Mouse (Mus musculus) spleen, adult 2 months (tissue): ENCODE measurements around the gene Ankfn1.

Experiments used
- CTCF ChIP-seq: fragments of 200-500 bp; IDR thresholded peaks from 2 replicates; pipeline ENCODE4 v1.5.1; 2011; ENCODE audit warnings: mild to moderate bottlenecking, inconsistent platforms; ENCODE audit not compliant: insufficient read depth, insufficient read length, insufficient replicate concordance; ENCODE audit errors: extremely low read depth
- POLR2A ChIP-seq: fragments of 200-500 bp; IDR thresholded peaks from 2 replicates; pipeline ENCODE4 v1.6.1; 2011; ENCODE audit warnings: low read depth, low read length, inconsistent platforms

DNA sequence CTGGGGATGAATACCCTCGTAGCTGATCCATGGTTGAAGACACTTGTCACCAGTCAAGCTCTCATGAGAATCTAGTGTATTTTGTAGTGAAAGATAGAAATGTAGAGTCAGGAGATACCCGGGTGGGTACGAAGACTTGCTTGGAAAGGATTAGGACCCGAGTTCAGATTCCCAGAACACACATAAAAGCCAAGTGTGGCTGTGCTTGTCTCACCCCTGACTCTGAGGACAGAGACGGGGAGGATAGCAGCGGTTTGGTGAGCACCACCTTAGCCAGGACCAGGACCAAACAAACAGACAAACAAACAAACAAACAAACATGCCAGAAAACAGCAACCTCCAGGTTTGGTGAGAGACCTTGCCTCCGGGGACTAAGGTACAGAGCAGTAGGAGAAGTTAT lies 61.1 kb downstream of the Ankfn1 start:
- TF ChIP-seq POLR2A (no peak), CTCF (no peak)
